Mouse (Mus musculus): ENCODE measurements at regions not wholly inside any gene's neighbourhood (a gene's known extent, or its start where the extent isn't known, plus 50 kb on each side); places are given as distances from the start of the nearest gene placed in this dataset.

DNA sequence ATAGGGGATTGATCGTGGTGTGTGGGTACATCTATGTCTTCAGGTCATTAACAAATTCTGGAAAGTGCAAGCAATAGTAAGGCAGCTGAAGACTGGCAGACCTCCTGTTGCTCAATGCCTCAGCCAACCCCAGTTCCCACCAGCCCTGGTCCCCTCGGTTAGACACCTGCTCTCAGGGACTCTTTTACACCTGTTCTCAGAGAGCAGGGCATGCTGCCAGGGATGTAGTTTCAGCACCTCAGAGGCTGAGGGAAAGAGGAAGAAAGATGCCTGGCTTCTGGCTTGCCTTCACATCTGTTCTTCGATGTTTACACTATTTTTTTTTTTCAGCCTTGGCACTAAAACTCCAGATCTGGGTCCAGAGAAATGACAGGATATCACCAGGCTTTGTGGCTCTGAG lies 362.2 kb upstream of the Zmiz1 start:
- Histone ChIP-seq H3K4me1 (ENCODE audit: control insufficient read depth in 1 of 2, insufficient read depth in 2 of 2, low read length in 2 of 2) (no peaks in the 10 kb centered on the region), H3K4me3 (ENCODE audit: control insufficient read depth in 1 of 2, insufficient read depth in 1 of 2, low read depth in 2 of 2, low read length in 2 of 2) (no peak overlapping the region), H3K9me3 (replicated peaks; ENCODE audit: insufficient read depth, low read length) (no peaks in the 10 kb centered on the region), H3K79me2 (ENCODE audit: control insufficient read depth, insufficient read depth, low read length, poor library complexity) (no peaks in the 10 kb centered on the region), H3K27me3 (ENCODE audit: control insufficient read depth in 1 of 2, insufficient read depth in 2 of 2, low read length in 2 of 2) (no peaks in the 10 kb centered on the region), H3K27ac (ENCODE audit: control insufficient read depth, low read depth, low read length) (no peak overlapping the region), H3K9ac (ENCODE audit: control insufficient read depth, low read depth, low read length, poor library complexity, severe bottlenecking) (no peak overlapping the region), H3K36me3 (ENCODE audit: control insufficient read depth in 1 of 2, insufficient read depth in 2 of 2, low read length in 2 of 2) (no peaks in the 10 kb centered on the region)
- no peak for DNase-seq (ENCODE audit: low read depth, low spot score)
- TF ChIP-seq MXI1 (IDR thresholded peaks at IDR 0.05; ENCODE audit: low read depth, low read length) (no peak), MAX (IDR thresholded peaks at IDR 0.05; ENCODE audit: low read length) (no peak), NELFE (IDR thresholded peaks at IDR 0.05; ENCODE audit: low read depth, low read length) (no peak), UBTF (IDR thresholded peaks at IDR 0.05; ENCODE audit: borderline replicate concordance, insufficient read depth, low read depth, low read length) (no peak), MYC (IDR thresholded peaks at IDR 0.05; ENCODE audit: low read depth, low read length) (no peak)

DNA sequence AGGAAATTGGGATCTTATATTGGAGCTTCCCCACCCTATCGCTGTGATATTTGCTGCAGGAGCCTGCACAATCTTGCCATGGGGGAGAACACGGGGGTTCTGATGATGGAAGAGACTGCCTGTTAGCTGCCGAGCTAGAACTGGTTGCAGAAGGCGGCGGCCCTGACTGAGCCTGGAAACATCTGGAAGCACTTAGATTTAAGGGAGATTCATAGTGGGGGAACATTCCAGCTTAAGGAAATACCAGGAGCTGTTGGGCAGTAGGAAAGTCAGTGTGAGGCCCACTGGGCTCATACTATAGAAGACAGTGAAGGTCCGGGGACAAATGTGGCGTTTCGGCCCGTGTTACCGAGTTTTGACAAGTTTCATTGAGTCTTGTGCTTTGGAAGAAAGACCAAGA lies 353.6 kb upstream of the Zmiz1 start:
- Histone ChIP-seq H3K4me1 (ENCODE audit: control insufficient read depth in 1 of 2, insufficient read depth in 2 of 2, low read length in 2 of 2) (no peaks in the 10 kb centered on the region), H3K9ac (ENCODE audit: control insufficient read depth, low read depth, low read length, poor library complexity, severe bottlenecking) (no peak overlapping the region), H3K27me3 (ENCODE audit: control insufficient read depth in 1 of 2, insufficient read depth in 2 of 2, low read length in 2 of 2) (no peaks in the 10 kb centered on the region), H3K36me3 (ENCODE audit: control insufficient read depth in 1 of 2, insufficient read depth in 2 of 2, low read length in 2 of 2) (no peaks in the 10 kb centered on the region), H3K79me2 (ENCODE audit: control insufficient read depth, insufficient read depth, low read length, poor library complexity) (no peaks in the 10 kb centered on the region), H3K4me3 (ENCODE audit: control insufficient read depth in 1 of 2, insufficient read depth in 1 of 2, low read depth in 2 of 2, low read length in 2 of 2) (no peak overlapping the region), H3K27ac (ENCODE audit: control insufficient read depth, low read depth, low read length) (no peak overlapping the region), H3K9me3 (replicated peaks; ENCODE audit: insufficient read depth, low read length) (no peaks in the 10 kb centered on the region)
- TF ChIP-seq RAD21 (IDR thresholded peaks at IDR 0.05; ENCODE audit: low read depth, low read length): no peak
- TF ChIP-seq MAFK (IDR thresholded peaks at IDR 0.05; ENCODE audit: borderline replicate concordance, low read depth, low read length): no peak
- no peak for TF ChIP-seq ZKSCAN1 (IDR thresholded peaks at IDR 0.05; ENCODE audit: low read depth, low read length)
- no peak for TF ChIP-seq ETS1 (IDR thresholded peaks at IDR 0.05; ENCODE audit: low read depth, low read length)
- no peak for TF ChIP-seq POLR2AphosphoS2 (IDR thresholded peaks at IDR 0.05; ENCODE audit: low read length)
- no peak for TF ChIP-seq USF2 (IDR thresholded peaks at IDR 0.05; ENCODE audit: borderline replicate concordance in 1 of 2, insufficient read depth in 1 of 2, low read depth in 1 of 2, low read length in 2 of 2)
- no peak for TF ChIP-seq USF1 (IDR thresholded peaks at IDR 0.05; ENCODE audit: low read depth, low read length)
- TF ChIP-seq NRF1 (IDR thresholded peaks at IDR 0.05; ENCODE audit: insufficient read depth, low read depth, low read length, poor library complexity, severe bottlenecking): no peak
- no peak for TF ChIP-seq ELF1 (IDR thresholded peaks at IDR 0.05; ENCODE audit: low read depth, low read length)
- no peak for TF ChIP-seq BHLHE40 (IDR thresholded peaks at IDR 0.05; ENCODE audit: borderline replicate concordance, low read depth, low read length)
- TF ChIP-seq TAL1 (IDR thresholded peaks at IDR 0.05; ENCODE audit: low read length): no peak
- no peak for TF ChIP-seq POLR2A (IDR thresholded peaks at IDR 0.05; ENCODE audit: control insufficient read depth in 1 of 2, insufficient read depth in 1 of 2, low read depth in 1 of 2, low read length in 2 of 2, poor library complexity in 1 of 2)
- TF ChIP-seq ZNF384 (IDR thresholded peaks at IDR 0.05; ENCODE audit: low read depth, low read length): no peak
- TF ChIP-seq SIN3A (IDR thresholded peaks at IDR 0.05; ENCODE audit: low read length): no peak
- no peak for TF ChIP-seq E2F4 (IDR thresholded peaks at IDR 0.05; ENCODE audit: borderline replicate concordance, low read depth, low read length)
- no peak for TF ChIP-seq UBTF (IDR thresholded peaks at IDR 0.05; ENCODE audit: borderline replicate concordance, insufficient read depth, low read depth, low read length)
- TF ChIP-seq GATA1 (IDR thresholded peaks at IDR 0.05; ENCODE audit: low read depth, low read length): no peak
- DNase-seq (ENCODE audit: low read depth, low spot score): no peak
